Mouse (Mus musculus): ENCODE results near the gene Pprc1. TPM values are rescaled to one million over a fixed set of nuclear protein-coding genes. Genes with fewer than 3 reads are reported as not detected.

Gene Pprc1
- polyA plus RNA-seq, 1 experiment: not detected

GRCm38 (mm10) chr19:46085185-46085584 lies 40.5 kb downstream of the Pprc1 start:
- Histone ChIP-seq H3K4me3 (ENCODE audit: insufficient read depth, low read depth, low read length) (no peak overlapping the region), H3K27ac (ENCODE audit: insufficient read depth, low read depth, low read length) (no peak overlapping the region), H3K4me1 (ENCODE audit: control insufficient read depth, insufficient read depth, low read length) (no peaks in the 10 kb centered on the region)
- no peak for TF ChIP-seq POLR2A (IDR thresholded peaks at IDR 0.05; ENCODE audit: insufficient read depth, low read depth, low read length)
- no peak for TF ChIP-seq CTCF (IDR thresholded peaks at IDR 0.05; ENCODE audit: insufficient read depth, low read depth, low read length)
- 97% methylated on average over 8 of the region's 8 CpGs for WGBS

- 48% methylated on average over 3 of the region's 3 CpGs for WGBS
- Histone ChIP-seq H3K4me1 (ENCODE audit: control insufficient read depth, insufficient read depth, low read length) (no peaks in the 10 kb centered on the region), H3K27ac (ENCODE audit: insufficient read depth, low read depth, low read length) (no peak overlapping the region), H3K4me3 (ENCODE audit: insufficient read depth, low read depth, low read length) (no peak overlapping the region)
- TF ChIP-seq CTCF (IDR thresholded peaks at IDR 0.05; ENCODE audit: insufficient read depth, low read depth, low read length) (no peak), POLR2A (IDR thresholded peaks at IDR 0.05; ENCODE audit: insufficient read depth, low read depth, low read length) (no peak)
Observed at GRCm38 (mm10) chr19:46086337-46086736, 41.7 kb downstream of the Pprc1 start.

GRCm38 (mm10) chr19:46087871-46088270 lies 43.2 kb downstream of the Pprc1 start:
- H3K4me3 ChIP-seq (ENCODE audit: insufficient read depth, low read depth, low read length): no peak overlapping the region
- H3K27ac ChIP-seq (ENCODE audit: insufficient read depth, low read depth, low read length): no peak overlapping the region
- 66% methylated on average over 7 of the region's 7 CpGs for WGBS
- no peak for TF ChIP-seq POLR2A (IDR thresholded peaks at IDR 0.05; ENCODE audit: insufficient read depth, low read depth, low read length)
- TF ChIP-seq CTCF (IDR thresholded peaks at IDR 0.05; ENCODE audit: insufficient read depth, low read depth, low read length): no peak
- H3K4me1 ChIP-seq (ENCODE audit: control insufficient read depth, insufficient read depth, low read length): no peaks in the 10 kb centered on the region

GRCm38 (mm10) chr19:46091641-46092040 lies 47.0 kb downstream of the Pprc1 start:
- TF ChIP-seq POLR2A (IDR thresholded peaks at IDR 0.05; ENCODE audit: insufficient read depth, low read depth, low read length): no peak
- TF ChIP-seq CTCF (IDR thresholded peaks at IDR 0.05; ENCODE audit: insufficient read depth, low read depth, low read length): no peak
- Histone ChIP-seq H3K27ac (ENCODE audit: insufficient read depth, low read depth, low read length) (no peak overlapping the region), H3K4me3 (ENCODE audit: insufficient read depth, low read depth, low read length) (no peak overlapping the region), H3K4me1 (ENCODE audit: control insufficient read depth, insufficient read depth, low read length) (no peaks in the 10 kb centered on the region)
- WGBS: 87% methylated on average over 4 of the region's 4 CpGs

GRCm38 (mm10) chr19:46094144-46094543 lies 49.5 kb downstream of the Pprc1 start:
- H3K4me3 ChIP-seq (ENCODE audit: insufficient read depth, low read depth, low read length): no peak overlapping the region
- TF ChIP-seq POLR2A (IDR thresholded peaks at IDR 0.05; ENCODE audit: insufficient read depth, low read depth, low read length): no peak
- no peak for TF ChIP-seq CTCF (IDR thresholded peaks at IDR 0.05; ENCODE audit: insufficient read depth, low read depth, low read length)
- no peaks in the 10 kb centered on the region for H3K4me1 ChIP-seq (ENCODE audit: control insufficient read depth, insufficient read depth, low read length)
- 97% methylated on average over 2 of the region's 2 CpGs for WGBS
- H3K27ac ChIP-seq (ENCODE audit: insufficient read depth, low read depth, low read length): no peak overlapping the region

GRCm38 (mm10) chr19:46095291-46095690 lies 50.6 kb downstream of the Pprc1 start:
- H3K27ac ChIP-seq (ENCODE audit: insufficient read depth, low read depth, low read length): no peak overlapping the region
- no peaks in the 10 kb centered on the region for H3K4me1 ChIP-seq (ENCODE audit: control insufficient read depth, insufficient read depth, low read length)
- 66% methylated on average over 4 of the region's 4 CpGs for WGBS
- TF ChIP-seq CTCF (IDR thresholded peaks at IDR 0.05; ENCODE audit: insufficient read depth, low read depth, low read length) (no peak), POLR2A (IDR thresholded peaks at IDR 0.05; ENCODE audit: insufficient read depth, low read depth, low read length) (no peak)
- no peak overlapping the region for H3K4me3 ChIP-seq (ENCODE audit: insufficient read depth, low read depth, low read length)

- Histone ChIP-seq H3K4me3 (ENCODE audit: insufficient read depth, low read depth, low read length) (no peak overlapping the region), H3K27ac (ENCODE audit: insufficient read depth, low read depth, low read length) (no peak overlapping the region), H3K4me1 (ENCODE audit: control insufficient read depth, insufficient read depth, low read length) (no peaks in the 10 kb centered on the region)
- no peak for TF ChIP-seq POLR2A (IDR thresholded peaks at IDR 0.05; ENCODE audit: insufficient read depth, low read depth, low read length)
- no peak for TF ChIP-seq CTCF (IDR thresholded peaks at IDR 0.05; ENCODE audit: insufficient read depth, low read depth, low read length)
- 90% methylated on average over 5 of the region's 5 CpGs for WGBS
Observed at GRCm38 (mm10) chr19:46096396-46096795, 51.7 kb downstream of the Pprc1 start.

GRCm38 (mm10) chr19:46099561-46099960 lies 54.9 kb downstream of the Pprc1 start:
- 90% methylated on average over 3 of the region's 3 CpGs for WGBS
- Histone ChIP-seq H3K4me3 (ENCODE audit: insufficient read depth, low read depth, low read length) (no peak overlapping the region), H3K27ac (ENCODE audit: insufficient read depth, low read depth, low read length) (no peak overlapping the region), H3K4me1 (ENCODE audit: control insufficient read depth, insufficient read depth, low read length) (no peaks in the 10 kb centered on the region)
- TF ChIP-seq CTCF (IDR thresholded peaks at IDR 0.05; ENCODE audit: insufficient read depth, low read depth, low read length): no peak
- TF ChIP-seq POLR2A (IDR thresholded peaks at IDR 0.05; ENCODE audit: insufficient read depth, low read depth, low read length): no peak

GRCm38 (mm10) chr19:46103437-46104186 lies 58.9 kb downstream of the Pprc1 start:
- 73% methylated on average over 6 of the region's 6 CpGs for WGBS
- no peaks in the 10 kb centered on the region for H3K4me1 ChIP-seq (ENCODE audit: control insufficient read depth, insufficient read depth, low read length)
- TF ChIP-seq CTCF (IDR thresholded peaks at IDR 0.05; ENCODE audit: insufficient read depth, low read depth, low read length) (no peak), POLR2A (IDR thresholded peaks at IDR 0.05; ENCODE audit: insufficient read depth, low read depth, low read length) (no peak)
- H3K27ac ChIP-seq (ENCODE audit: insufficient read depth, low read depth, low read length): no peak overlapping the region
- no peak overlapping the region for H3K4me3 ChIP-seq (ENCODE audit: insufficient read depth, low read depth, low read length)
